Mouse (Mus musculus): ENCODE data around the gene Tgds. TPM values are rescaled to one million over a fixed set of nuclear protein-coding genes. Genes with fewer than 3 reads are reported as not detected.

Tgds gene
- 7.9 and 8.3 TPM in 2 replicates for polyA plus RNA-seq (2012; rRNA removed)

- H3K4me3 ChIP-seq (ENCODE audit: insufficient read depth, low read length) = peak within 1 kb of the TSS; percentile 77
- peak; percentile 92 for TF ChIP-seq POLR2A (IDR thresholded peaks at IDR 0.05; ENCODE audit: extremely low read depth, insufficient read depth, low read length)
- TF ChIP-seq CTCF (IDR thresholded peaks at IDR 0.05; ENCODE audit: extremely low read depth, insufficient read depth, low read length) = no peak
- H3K4me1 ChIP-seq (ENCODE audit: control insufficient read depth, insufficient read depth, low read length) = peaks cover 1% of the 10 kb centered on the region; the same call in 1 of the 2 replicates
- no peak within 1 kb of the TSS for H3K27ac ChIP-seq (ENCODE audit: insufficient read depth, low read length)
Measured at GRCm38 (mm10) chr14:118132642-118132977, at the start of gene Tgds. Gene Tgds, minus strand, starts transcription at chr14:118132755.

- H3K27ac ChIP-seq (ENCODE audit: insufficient read depth, low read length) = no peak overlapping the region
- no peaks in the 10 kb centered on the region for H3K4me1 ChIP-seq (ENCODE audit: control insufficient read depth, insufficient read depth, low read length)
- peak overlapping the region; percentile 30 for H3K4me3 ChIP-seq (ENCODE audit: insufficient read depth, low read length)
- TF ChIP-seq CTCF (IDR thresholded peaks at IDR 0.05; ENCODE audit: extremely low read depth, insufficient read depth, low read length) = no peak
- peak; percentile 56; the same call in 1 of the 2 replicates for TF ChIP-seq POLR2A (IDR thresholded peaks at IDR 0.05; ENCODE audit: extremely low read depth, insufficient read depth, low read length)
Measured at GRCm38 (mm10) chr14:118180711-118181177, 48.2 kb upstream of the Tgds start.

DNA sequence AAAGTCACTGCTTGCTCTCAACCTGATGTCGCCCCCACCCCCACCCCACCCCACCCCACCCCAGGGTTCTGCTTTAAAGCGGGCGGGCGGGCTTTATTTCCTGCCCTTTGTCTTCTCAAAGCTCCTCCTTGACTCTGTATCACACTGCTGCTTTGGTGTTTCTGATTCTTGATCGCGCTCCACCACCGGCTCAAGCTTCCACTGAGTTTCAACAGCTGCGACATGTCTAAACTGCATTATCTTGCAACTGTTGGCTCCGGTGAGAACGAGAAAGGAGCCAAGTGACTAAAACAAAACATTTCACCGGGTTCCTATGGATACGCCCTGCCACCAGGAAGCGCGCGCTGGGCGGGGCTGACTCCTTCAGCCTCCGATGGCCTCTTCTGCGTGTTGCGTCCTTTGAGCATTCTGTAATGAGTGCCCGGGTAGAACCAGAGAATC lies 47.6 kb upstream of the Tgds start:
- H3K27ac ChIP-seq (ENCODE audit: insufficient read depth, low read length) = no peak overlapping the region
- TF ChIP-seq POLR2A (IDR thresholded peaks at IDR 0.05; ENCODE audit: extremely low read depth, insufficient read depth, low read length) (no peak), CTCF (IDR thresholded peaks at IDR 0.05; ENCODE audit: extremely low read depth, insufficient read depth, low read length) (no peak)
- no peaks in the 10 kb centered on the region for H3K4me1 ChIP-seq (ENCODE audit: control insufficient read depth, insufficient read depth, low read length)
- H3K4me3 ChIP-seq (ENCODE audit: insufficient read depth, low read length) = peak overlapping the region; percentile 30

DNA sequence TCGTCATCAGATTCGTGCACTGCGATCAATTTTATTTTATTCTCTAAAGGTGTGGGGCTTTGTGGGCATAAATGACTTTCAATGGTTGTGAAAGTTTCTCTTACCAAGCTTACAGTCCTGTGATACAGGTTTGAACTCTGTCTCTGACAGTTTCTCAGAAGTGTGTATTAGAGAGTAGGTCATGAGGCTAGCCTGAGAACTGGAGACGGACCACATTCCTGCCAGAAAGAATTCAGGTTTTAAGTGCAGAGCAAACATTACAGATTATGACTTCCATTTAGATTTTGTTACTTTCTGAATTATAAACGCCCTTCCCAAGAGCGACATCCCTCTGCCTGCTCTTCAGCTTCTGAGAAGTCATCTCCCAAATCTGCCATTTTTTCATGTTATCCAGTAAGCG lies 47.1 kb upstream of the Tgds start:
- no peak for TF ChIP-seq POLR2A (IDR thresholded peaks at IDR 0.05; ENCODE audit: extremely low read depth, insufficient read depth, low read length)
- TF ChIP-seq CTCF (IDR thresholded peaks at IDR 0.05; ENCODE audit: extremely low read depth, insufficient read depth, low read length) = no peak
- Histone ChIP-seq H3K27ac (ENCODE audit: insufficient read depth, low read length) (no peak overlapping the region), H3K4me1 (ENCODE audit: control insufficient read depth, insufficient read depth, low read length) (no peaks in the 10 kb centered on the region), H3K4me3 (ENCODE audit: insufficient read depth, low read length) (peak overlapping the region; percentile 30)

DNA sequence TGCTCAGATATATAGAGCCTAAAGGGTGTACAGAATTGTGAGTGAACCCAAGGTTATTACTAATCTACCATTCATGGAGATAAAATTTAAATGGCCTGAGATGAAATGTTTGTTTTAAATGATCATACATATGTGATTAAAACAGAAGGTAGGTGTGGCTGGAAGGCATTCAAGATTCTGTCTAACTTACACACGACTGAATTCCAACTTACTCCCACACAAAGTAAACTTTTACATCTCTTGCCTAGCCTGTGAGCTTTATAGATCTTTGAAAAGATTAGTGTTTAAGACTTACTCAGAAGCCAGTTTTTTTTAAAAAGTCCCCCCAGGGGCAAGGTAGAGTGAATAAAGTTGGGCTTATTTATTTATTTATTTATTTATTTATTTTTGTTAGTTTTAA lies 46.7 kb upstream of the Tgds start:
- no peaks in the 10 kb centered on the region for H3K4me1 ChIP-seq (ENCODE audit: control insufficient read depth, insufficient read depth, low read length)
- H3K27ac ChIP-seq (ENCODE audit: insufficient read depth, low read length) = no peak overlapping the region
- TF ChIP-seq CTCF (IDR thresholded peaks at IDR 0.05; ENCODE audit: extremely low read depth, insufficient read depth, low read length) = no peak
- no peak for TF ChIP-seq POLR2A (IDR thresholded peaks at IDR 0.05; ENCODE audit: extremely low read depth, insufficient read depth, low read length)
- H3K4me3 ChIP-seq (ENCODE audit: insufficient read depth, low read length) = no peak overlapping the region

DNA sequence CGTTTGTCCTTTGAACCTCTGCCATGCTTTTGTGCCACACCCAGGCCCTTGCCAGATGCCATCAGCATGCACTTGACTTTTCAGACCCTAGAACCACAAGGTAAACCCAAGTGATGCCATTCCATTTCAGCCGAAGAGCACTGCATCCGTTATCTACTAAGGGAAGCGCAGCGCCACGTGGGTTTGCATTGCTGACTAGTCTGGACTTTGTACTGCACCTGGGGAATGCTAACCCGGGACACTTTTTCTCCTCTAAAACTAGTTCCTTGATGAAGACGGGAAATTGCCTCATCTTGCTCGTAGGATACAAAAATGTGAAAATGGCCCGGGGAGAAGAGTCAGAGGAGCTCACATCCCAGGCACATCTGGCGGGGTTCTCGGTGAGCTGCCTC lies 43.1 kb upstream of the Tgds start:
- H3K27ac ChIP-seq (ENCODE audit: insufficient read depth, low read length) = no peak overlapping the region
- TF ChIP-seq POLR2A (IDR thresholded peaks at IDR 0.05; ENCODE audit: extremely low read depth, insufficient read depth, low read length) = no peak
- no peak for TF ChIP-seq CTCF (IDR thresholded peaks at IDR 0.05; ENCODE audit: extremely low read depth, insufficient read depth, low read length)
- no peak overlapping the region for H3K4me3 ChIP-seq (ENCODE audit: insufficient read depth, low read length)
- H3K4me1 ChIP-seq (ENCODE audit: control insufficient read depth, insufficient read depth, low read length) = no peaks in the 10 kb centered on the region

- TF ChIP-seq CTCF (IDR thresholded peaks at IDR 0.05; ENCODE audit: extremely low read depth, insufficient read depth, low read length) (no peak), POLR2A (IDR thresholded peaks at IDR 0.05; ENCODE audit: extremely low read depth, insufficient read depth, low read length) (no peak)
Measured at GRCm38 (mm10) chr14:118175071-118175693, 42.6 kb upstream of the Tgds start.

DNA sequence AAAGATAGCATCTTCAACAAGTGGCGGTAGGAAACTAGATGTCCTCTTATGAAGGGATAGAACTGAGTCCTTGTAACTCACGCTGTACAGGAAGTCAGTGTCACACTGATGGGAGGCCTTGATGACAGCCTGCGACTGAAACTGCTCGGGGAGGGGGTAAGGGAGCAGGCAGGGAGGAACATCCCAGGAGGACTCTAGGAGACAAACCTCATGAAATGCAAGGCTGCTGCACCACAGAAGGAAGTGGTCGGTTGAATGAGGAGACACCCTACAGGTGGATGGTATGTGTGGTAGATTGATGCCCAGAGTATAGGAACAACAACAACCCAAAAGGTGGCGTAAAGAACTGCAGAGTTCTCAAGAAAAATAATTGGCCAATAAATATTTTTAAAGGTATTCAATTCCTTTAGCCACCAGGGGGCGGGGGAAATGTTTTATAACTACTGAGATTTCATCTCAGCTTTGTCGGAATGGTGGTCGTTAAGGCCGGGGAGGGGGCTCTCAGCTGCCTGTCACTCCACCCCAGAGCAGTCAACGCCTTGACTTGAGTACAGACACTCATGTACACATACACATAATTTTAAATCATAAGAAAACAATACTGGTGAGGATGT lies 41.1 kb upstream of the Tgds start:
- H3K4me1 ChIP-seq (ENCODE audit: control insufficient read depth, insufficient read depth, low read length) = no peaks in the 10 kb centered on the region
- TF ChIP-seq POLR2A (IDR thresholded peaks at IDR 0.05; ENCODE audit: extremely low read depth, insufficient read depth, low read length) (no peak), CTCF (IDR thresholded peaks at IDR 0.05; ENCODE audit: extremely low read depth, insufficient read depth, low read length) (no peak)
- H3K27ac ChIP-seq (ENCODE audit: insufficient read depth, low read length) = no peak overlapping the region
- no peak overlapping the region for H3K4me3 ChIP-seq (ENCODE audit: insufficient read depth, low read length)

More at GRCm38 (mm10) chr14:118175071-118175693, 42.6 kb upstream of the Tgds start:
- no peaks in the 10 kb centered on the region for H3K4me1 ChIP-seq (ENCODE audit: control insufficient read depth, insufficient read depth, low read length)
- H3K27ac ChIP-seq (ENCODE audit: insufficient read depth, low read length) = no peak overlapping the region
- no peak overlapping the region for H3K4me3 ChIP-seq (ENCODE audit: insufficient read depth, low read length)

DNA sequence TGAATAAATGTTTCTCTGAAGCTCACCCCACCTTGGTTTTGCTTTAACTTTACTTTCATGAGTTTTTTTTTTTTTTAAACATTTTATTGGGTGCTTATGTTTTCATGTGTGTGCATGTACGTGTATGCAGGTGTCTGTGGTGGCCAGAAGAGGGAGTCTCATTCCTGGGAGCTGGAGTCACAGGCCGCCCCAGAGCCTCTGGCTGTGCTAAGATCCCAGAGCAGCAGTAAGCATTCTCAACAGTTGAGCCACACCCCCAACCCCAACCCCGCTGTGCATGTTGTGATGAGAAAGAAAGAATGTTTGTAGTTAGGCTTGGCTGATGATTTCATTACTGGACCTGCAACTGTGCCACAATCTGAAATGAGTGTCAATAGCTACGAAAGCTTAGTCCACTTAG lies 36.2 kb upstream of the Tgds start:
- H3K27ac ChIP-seq (ENCODE audit: insufficient read depth, low read length) = no peak overlapping the region
- no peaks in the 10 kb centered on the region for H3K4me1 ChIP-seq (ENCODE audit: control insufficient read depth, insufficient read depth, low read length)
- no peak for TF ChIP-seq POLR2A (IDR thresholded peaks at IDR 0.05; ENCODE audit: extremely low read depth, insufficient read depth, low read length)
- TF ChIP-seq CTCF (IDR thresholded peaks at IDR 0.05; ENCODE audit: extremely low read depth, insufficient read depth, low read length) = no peak
- H3K4me3 ChIP-seq (ENCODE audit: insufficient read depth, low read length) = no peak overlapping the region

DNA sequence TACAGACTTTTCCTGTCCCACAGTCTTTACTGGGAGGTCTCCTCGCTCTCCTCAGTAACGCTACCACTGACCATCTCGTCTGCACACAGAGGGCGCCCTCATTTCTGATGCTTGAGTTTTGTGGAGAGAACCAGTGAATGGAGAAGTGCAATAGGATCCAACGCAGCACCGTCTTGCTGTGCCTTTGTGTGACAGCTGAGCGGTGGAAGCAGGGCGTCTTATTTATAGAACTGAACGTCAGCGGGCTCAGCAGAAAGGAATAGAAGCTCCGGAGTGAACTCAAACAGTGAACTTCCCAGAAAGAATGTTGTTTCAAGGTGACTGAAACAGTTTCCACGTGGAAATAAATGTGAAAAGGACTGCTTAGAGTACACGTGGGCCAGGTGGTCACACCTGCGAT lies 30.1 kb upstream of the Tgds start:
- TF ChIP-seq POLR2A (IDR thresholded peaks at IDR 0.05; ENCODE audit: extremely low read depth, insufficient read depth, low read length) (no peak), CTCF (IDR thresholded peaks at IDR 0.05; ENCODE audit: extremely low read depth, insufficient read depth, low read length) (no peak)
- Histone ChIP-seq H3K4me3 (ENCODE audit: insufficient read depth, low read length) (no peak overlapping the region), H3K27ac (ENCODE audit: insufficient read depth, low read length) (no peak overlapping the region), H3K4me1 (ENCODE audit: control insufficient read depth, insufficient read depth, low read length) (peaks cover 2% of the 10 kb centered on the region; the same call in 1 of the 2 replicates)
